Mouse (Mus musculus): ENCODE data around the gene Tmem259. TPM values are rescaled to one million over a fixed set of nuclear protein-coding genes. Genes with fewer than 3 reads are reported as not detected.

Gene Tmem259
- total RNA-seq, 4 experiments from 2014 or later: 105 to 117 (median 113) TPM

DNA sequence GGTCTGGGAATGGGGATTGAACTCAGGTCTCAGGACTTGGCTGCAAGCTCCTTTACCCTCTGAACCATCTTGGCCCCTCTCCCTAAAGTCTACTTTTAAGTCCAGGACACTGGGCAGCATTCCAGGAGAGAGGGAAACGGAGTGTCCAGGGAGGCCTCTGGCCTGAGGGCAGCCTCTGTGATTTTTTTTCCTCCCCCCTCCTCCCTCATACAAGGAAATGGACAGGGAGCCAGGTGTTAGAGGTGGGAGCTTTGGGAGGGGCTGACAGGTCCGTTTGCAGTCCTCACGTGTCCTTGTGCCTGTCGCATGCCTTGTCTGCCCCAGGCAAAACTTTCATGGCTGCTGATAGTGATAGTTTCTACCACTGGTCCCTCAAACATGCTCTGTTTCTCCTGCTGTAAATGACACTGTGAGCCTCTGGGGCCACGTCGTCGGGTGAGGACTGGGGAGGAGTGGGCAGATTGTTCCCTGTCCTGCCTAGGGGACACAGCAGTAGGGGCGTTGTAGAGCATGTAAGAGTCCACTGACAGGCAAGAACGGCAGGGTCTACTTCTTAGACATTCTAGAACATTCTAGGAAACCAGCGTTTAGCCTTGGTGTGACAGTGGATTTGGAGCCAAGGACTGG is 47.7 kb downstream of the Tmem259 start:
- no peak for DNase-seq (ENCODE audit: low spot score in 2 of 2)

DNA sequence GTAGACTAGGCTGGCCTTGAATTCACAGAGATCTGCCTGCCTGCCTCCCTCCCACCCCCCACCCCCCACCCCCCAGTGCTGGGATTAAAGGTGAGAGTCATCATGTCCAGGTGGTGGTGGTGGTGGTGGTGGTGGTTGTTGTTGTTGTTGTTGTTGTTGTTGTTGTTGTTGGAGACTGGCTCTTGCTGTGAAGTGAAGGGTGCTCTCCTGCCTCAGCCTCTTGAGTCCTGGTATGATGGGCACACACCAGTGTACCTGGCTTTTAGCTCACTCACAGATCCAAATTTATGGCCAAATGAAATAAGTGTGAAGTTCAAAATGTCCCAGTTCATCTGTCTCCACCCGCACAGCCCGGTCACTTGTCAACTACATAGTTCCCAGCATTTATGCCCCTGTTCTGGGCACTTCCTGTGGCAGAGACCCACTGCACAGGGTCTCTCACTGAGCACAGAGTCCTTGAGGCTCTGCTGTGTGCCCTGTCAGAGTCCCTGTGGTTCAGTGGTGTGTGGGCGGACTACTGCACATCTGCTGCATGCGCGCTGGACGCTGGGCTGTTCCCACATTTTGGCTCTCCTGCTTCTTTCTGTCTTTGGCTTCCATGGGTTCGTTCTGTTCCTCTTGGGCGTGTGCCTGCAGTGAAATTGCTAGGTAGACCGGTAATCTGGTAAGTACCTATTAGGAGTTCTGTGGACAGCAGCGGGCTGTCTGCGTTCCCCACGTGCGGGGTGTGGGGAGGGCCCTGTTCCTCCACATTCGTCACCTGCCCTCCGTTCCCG is 49.1 kb downstream of the Tmem259 start:
- no peak for DNase-seq (ENCODE audit: low spot score in 2 of 2)

DNA sequence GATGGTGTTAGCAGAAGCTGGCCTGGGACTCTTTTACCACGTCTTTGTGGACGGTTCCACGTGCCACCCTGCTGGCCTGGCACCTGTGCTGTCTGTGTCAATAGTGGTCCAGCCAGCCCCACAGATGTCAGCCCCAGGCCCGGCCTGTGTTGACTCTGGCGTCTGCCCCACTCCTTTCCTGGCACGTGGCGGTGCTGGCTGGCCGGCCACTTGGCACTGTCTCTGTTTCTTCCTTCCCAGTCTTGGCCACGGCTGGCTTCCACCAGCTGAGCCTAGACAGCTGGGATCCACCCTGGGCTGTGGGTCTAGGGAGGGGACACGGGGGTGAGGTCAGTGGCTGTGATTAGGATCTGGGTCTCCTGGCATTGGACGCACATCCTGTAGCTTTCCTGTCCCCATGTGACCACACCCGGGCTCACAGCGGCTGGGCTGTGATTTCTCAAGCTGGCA is 49.8 kb downstream of the Tmem259 start:
- no peak for DNase-seq (ENCODE audit: low spot score in 2 of 2)

DNA sequence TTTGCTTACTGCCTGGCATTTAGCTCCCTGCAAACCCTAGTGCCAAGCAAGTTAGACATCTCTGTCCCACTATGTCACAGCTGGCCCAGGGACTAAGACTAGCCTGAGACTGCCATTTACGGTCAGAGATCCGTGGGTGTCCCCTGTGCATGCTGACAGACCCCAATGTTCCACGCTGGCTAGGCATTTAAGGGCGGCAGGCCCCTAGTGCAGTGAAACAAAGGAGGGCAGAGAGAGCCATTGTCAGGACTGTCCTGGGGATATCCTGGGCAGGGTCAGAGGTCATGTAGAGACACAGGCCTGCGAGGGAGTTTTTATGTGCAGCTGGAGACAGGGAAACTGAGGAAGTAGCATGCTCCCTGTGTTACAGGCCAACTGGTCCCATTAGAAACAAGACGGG is 50.3 kb downstream of the Tmem259 start:
- DNase-seq (ENCODE audit: low spot score in 2 of 2): no peak

DNA sequence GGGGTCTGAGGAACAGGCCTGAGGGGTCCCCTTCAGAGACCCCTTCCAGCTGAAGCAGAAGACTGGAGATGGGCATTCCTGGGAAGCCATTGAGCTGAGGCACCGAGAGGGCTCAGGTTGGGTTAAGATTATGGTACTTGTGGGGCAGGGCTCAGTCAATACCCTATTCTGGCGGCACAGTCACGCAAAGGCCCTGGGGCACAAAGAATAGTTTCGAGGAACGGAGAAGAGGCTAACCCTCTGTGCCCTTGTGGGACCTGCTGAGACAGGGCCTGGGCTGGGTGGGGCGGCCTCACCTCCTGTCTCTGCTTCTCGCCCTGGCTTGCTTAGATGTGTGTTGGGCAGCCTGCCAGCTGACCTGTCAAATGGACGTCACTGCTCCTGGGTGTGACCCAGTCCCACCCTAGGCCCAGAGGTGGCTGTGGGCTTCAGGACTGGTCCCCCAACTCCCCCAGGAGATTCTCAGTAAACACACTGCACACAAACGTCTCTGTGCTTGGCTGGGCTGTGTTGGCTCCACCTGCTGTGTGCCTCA is 50.9 kb downstream of the Tmem259 start:
- no peak for DNase-seq (ENCODE audit: low spot score in 2 of 2)

DNA sequence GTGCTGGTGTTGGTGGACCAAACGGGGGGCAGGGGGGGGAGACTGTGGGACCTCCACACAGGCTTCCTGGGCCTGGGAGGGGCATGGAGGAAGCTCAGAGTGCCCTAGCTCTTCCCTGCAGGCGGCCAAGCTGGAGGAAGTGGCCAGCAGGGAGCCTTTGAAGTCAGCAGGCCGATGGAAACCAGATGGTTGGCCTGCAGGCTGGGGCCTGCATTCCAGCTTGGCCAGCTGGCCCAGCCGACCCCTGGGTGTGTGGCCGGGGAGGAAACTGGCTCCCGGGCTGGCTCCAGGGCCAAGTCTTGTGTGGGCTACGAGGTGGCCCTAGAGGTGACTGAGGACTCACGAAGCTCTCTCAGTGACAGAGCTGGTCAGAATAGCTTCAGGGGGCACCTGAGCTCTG is 51.4 kb downstream of the Tmem259 start:
- no peak for DNase-seq (ENCODE audit: low spot score in 2 of 2)

DNA sequence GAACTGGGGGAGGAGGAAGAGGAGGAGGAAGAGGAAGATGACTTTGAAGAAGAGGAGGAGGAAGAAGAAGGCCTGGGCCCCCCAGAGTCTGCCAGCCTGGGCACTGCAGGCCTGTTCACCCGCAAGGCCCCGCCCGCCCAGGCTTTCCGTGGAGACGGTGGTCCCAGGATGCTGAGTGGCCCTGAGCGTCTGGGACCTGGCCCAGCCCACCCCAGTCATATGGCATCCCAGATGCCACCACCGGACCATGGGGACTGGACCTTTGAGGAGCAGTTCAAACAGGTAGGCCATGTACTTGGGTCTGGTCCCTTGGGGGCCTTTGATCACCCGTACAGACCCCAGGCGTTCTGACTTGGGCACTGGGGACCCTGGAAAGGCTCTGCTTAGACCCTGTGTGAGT is 52.3 kb downstream of the Tmem259 start:
- no peak for DNase-seq (ENCODE audit: low spot score in 2 of 2)

DNA sequence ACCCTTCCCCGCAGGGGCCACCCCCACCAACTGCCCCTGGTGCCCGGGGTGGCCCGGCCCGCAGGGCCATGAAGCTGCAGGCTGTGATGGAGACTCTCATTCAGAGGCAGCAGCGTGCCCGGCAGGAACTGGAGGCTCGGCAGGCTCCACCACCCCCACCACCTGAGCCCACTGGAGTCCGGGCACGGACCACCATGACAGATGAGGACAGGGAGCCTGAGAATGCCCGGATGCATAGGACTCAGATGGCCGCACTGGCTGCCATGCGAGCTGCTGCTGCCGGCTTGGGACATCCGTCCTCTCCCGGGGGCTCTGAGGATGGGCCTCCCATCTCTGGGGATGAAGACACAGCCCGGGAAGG is 53.3 kb downstream of the Tmem259 start:
- DNase-seq (ENCODE audit: low spot score in 2 of 2): no peak

DNA sequence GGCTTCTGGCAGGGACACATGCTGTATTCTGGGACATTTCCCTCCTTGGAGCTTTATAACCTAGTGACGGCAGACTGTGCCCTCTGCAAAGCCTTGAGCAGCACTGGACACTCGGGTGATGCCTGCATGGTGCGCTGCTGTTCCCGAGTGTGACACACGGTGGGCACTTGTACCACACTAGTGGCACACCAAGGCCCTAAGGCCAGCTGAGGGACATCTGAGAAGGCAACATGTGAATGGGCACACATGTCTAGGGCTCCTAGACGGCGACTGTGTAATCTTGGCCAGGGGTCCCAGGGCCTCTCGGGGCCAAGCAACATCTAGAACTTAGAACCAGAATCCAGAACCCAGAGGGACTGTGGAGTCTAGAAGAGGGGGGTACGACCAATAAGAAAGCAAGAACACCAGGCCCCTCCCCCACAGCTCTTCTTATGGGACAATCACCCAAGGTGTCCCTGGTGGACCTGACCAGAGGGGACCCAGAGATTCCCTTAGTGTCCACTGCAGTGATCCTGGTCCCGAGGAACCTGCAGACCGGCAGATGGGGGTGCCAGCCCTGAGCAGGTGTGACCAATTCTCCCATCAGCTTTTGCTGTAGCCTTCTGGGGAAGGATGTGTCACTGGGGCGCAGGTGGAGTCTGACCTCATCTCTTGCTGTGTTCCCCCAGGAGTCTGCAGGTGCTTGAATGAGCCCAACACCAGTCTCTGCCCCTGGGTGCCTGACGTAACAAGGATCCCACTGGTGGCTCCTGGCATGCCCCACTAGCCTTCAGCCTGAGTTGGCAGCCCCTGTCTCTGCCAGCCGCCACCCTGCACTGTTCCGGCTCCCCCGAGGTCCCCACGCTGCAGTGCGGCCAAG is 53.9 kb downstream of the Tmem259 start:
- no peak for DNase-seq (ENCODE audit: low spot score in 2 of 2)

DNA sequence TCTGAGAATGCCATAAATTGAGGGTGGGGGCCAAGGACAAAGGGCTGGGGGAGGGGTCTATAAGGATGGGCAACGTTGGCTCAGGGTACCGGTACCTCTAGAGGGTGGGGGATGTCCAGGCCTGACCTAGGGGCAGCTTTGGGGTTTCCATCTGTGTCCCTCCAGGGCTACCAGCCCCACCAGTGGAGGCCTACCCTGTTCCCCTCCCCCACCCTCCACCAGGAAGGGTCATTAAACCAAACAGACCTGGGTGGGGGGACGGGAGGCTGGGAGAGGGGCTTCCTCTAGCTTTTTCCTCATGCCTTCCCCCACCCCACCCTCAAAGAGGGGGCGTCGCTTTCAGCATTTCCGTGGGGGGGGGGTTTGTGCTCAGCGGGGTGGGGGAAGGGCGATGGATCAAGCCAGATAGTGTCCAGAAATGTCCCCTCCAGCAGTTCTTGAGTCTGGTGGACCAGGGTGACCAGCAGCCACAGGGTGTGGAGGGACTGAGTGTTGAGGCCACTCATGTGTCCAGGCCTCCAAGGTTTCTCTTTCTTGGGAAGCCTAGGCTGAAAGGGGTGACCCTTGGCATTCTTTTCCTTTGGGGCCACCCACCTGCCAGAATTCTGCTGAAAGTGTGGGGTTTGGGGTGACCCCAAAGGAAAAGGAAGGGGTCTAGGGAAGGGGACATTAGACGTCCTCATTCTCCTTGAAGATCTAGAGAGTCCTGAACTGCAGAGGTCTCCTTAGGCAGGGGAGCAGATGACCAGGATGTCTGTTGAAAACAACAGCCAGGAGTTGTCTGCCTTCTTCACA is 55.0 kb downstream of the Tmem259 start:
- no peak for DNase-seq (ENCODE audit: low spot score in 2 of 2)

DNA sequence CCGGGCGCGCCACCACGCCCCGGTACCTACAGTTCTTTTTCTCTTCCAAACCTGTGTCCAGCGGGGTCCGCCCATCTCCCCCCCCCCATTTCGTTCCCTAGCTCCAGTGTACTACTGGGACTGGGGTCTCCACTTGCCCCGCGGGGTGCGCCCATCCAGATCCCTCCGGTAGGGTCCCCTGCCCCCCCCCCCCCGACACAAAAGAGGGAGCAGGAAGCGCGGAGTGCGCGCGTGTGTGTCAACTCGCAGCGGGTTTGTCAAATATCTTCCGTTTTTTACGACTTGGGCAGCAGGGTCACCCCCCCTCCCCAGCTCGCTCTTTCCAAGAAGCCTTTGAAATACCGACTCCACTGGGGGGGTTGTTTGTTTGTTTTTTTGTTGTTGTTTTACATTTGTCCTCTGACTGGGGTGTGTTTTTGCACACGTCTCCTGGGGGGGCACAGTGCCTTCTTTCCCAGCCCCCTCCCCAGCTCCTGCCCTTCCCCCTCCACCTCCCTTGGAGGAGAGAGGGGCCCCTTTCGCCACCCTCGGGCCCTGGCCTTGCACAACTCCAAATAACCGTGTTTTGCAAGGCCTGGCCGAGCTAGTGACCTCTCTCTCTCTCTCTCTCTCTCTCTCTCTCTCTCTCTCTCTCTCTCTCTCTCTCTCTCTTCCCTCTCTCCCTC is 56.0 kb downstream of the Tmem259 start:
- no peak for DNase-seq (ENCODE audit: low spot score in 2 of 2)

DNA sequence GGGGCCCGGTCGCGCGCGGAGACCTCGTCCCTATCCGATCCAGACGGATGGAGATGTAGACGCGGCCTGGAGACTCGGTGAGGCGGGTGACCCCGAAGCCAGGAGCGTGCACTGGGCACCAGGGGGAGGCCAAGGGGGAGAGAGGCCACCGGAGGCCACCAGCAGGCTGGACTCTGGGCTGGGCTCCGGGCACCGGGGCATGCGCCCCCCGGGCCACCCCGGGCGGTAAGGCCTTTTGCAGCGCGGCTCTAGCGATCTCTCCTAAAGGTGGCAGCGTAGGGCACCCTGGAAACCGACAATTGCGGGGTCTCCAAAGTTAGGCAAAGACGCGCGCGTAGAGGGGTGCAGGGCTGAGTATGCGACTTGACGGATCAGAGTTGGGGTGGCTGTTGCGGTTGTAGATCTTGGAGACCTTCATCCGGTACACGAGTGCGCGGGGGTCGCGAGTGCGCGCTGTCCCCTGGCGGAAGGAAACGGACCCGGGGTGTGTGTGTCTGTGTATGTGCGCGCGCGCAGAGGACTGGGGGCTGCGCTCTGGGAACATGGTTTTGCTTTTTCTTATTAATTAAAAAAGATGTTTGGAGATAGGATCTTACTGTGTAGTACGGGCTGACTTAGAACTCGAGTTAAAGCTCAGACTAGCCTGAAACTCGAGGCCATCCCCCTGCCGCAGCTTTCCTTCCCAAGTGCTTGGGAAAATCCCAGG is 56.7 kb downstream of the Tmem259 start:
- no peak for DNase-seq (ENCODE audit: low spot score in 2 of 2)

DNA sequence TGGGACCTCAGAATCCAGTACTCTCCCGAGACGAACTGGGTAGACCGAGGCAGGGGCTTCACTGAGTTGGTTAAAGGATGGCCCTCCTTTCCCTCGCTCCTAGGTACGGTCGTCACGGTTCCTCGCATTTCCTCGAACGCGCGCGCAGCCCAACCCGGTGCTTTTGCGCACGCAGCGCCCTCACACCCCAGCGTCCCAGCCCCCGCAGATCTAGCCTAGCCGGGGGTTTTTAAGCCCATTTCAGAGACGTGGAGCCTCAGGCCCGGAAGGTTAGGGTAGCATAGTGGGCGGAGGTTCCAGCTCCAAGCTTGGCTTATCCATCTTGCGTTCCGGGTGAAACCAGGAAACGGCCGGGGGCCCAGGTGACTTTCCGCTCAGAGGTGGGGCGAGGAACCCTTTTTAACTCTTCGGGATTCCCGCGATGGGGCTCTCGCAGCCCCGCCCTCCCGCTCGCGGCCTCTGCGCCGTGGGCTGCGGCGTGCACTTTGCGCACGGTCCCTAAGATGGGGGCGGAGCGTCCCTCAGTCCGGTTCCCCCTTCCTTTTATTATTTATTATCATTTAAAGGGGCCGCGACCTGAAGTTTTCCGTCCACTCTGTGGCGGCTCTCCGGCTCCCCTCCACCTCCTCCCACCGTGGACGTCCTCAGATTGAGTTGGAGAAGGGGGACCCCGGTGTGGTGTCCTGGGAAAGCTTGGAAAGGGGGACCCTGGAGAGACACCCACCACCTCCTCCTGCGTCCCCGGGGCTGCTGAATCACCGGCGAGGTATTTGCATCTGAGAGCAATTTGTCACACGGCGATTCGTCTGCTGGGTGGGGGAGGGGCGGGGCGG is 57.4 kb downstream of the Tmem259 start, which contains the start of gene Arid3a:
TSS of gene Arid3a (plus strand) at position 553 of the 833 bp plus-strand sequence.
- peak; percentile 71 to 78 for DNase-seq (ENCODE audit: low spot score in 2 of 2)

DNA sequence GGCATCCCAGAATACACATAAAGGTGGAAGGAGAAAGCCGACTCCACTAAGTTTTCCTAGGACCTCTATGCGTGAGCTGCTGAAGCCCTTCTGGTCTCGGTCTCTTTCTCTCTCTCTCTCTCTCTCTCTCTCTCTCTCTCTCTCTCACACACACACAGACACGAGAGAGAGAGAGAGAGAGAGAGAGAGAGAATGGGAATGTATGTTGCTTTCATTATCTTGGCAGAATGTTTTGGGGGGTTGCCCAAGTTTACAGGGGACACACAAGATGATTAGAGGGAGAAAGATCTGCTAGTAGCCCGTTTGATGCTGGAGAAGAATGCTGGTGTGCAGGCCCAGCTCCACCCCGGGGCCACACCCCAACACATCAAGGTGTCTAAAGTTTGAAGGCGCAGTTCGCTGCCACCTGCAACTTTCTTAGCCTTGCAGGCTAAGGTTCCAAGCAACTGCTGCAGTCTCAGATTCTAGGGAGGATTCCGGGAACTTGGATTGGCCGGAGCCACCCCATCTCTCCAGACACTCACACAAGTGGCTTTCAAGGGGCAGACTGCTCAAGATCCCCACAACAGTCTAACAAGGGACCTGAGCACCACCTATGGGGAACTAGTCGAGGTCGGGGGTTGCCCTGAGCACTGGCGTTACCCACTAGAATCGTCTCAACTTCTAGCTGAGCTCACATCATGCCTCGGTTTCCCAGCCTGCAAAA is 58.2 kb downstream of the Tmem259 start:
- no peak for DNase-seq (ENCODE audit: low spot score in 2 of 2)

DNA sequence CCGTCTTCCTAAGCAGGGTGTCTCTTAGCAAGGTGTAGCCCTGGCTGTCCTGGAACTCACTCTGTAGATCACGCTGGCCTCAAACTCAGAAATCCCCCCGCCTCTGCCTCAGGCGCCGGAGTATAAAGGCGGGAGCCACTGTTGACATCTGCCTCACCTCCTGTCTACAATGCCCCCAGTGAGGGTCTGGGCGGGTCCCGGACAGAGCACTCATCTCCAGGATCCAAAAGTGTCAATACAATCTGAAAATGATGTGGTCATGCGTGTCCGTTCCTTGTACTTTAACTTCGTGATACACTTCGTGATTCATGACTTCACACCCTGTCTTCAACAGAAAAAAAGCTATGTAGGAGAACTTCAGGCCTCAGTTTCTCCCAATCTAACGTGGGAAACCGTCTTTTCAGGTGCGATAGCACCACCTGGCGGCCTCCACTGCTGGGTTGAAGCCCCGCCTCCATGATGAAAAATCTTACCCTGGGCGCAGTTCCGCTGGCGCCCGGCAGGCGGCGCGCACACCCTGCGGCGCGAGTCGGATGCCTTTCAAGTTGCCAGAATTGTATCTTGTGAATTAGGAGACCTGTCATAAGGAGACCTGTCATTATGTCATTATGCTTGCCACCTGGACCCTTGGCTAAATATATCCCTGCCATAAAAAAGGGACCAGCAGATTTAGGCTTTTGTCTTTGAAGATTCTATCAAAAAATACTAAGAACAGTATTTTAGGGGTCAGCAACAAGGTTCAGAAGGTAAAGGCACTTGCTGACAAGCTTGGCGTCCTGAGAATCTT is 58.9 kb downstream of the Tmem259 start:
- peak; percentile 80 to 96 for DNase-seq (ENCODE audit: low spot score in 2 of 2)

Data from left cerebral cortex, adult 8-10 months (tissue).